Mouse (Mus musculus) forebrain, embryonic 15.5 days (tissue): ENCODE data around the gene Olfr1245. TPM values are rescaled to one million over a fixed set of nuclear protein-coding genes. Genes with fewer than 3 reads are reported as not detected.
"Not testable (repeated sequence)": the region's sequence is repeated elsewhere in the genome, so short reads cannot be mapped to it uniquely, and the experiment has no call there.

ENCODE experiments used
- ATAC-seq: fragments of 200-750 bp; cut with Nextera tagmentation; replicated peaks from 2 replicates; pipeline ENCODE4 v1.8.0; 2017; ENCODE audit warnings: mild to moderate bottlenecking, moderate TSS enrichment, moderate library complexity
- H3K27ac ChIP-seq: fragments of 300-500 bp; sonication (generic); replicated peaks from 2 replicates; pipeline ENCODE4 v1.5.1; 2015; ENCODE audit warnings: mild to moderate bottlenecking, inconsistent platforms
- H3K27me3 ChIP-seq: fragments of 300-500 bp; sonication (generic); 2 replicates; pipeline ENCODE4 v1.6.1; 2015; ENCODE audit warnings: inconsistent platforms
- H3K36me3 ChIP-seq: fragments of 300-500 bp; sonication (generic); 2 replicates; pipeline ENCODE4 v1.6.1; 2015; ENCODE audit warnings: mild to moderate bottlenecking, inconsistent platforms
- H3K4me1 ChIP-seq: fragments of 300-500 bp; sonication (generic); 2 replicates; pipeline ENCODE4 v1.6.1; 2015; ENCODE audit warnings: inconsistent platforms
- H3K4me2 ChIP-seq: fragments of 300-500 bp; sonication (generic); replicated peaks from 2 replicates; pipeline ENCODE4 v1.6.1; 2015; ENCODE audit warnings: mild to moderate bottlenecking, inconsistent platforms
- H3K4me3 ChIP-seq: fragments of 300-500 bp; sonication (generic); 2 replicates; pipeline ENCODE4 v1.5.1; 2015; ENCODE audit warnings: mild to moderate bottlenecking, inconsistent platforms
- H3K9ac ChIP-seq: fragments of 300-500 bp; sonication (generic); replicated peaks from 2 replicates; pipeline ENCODE4 v1.6.1; 2015; ENCODE audit warnings: mild to moderate bottlenecking, inconsistent platforms
- H3K9me3 ChIP-seq: fragments of 300-500 bp; sonication (generic); 2 replicates; pipeline ENCODE4 v1.6.1; 2016; ENCODE audit warnings: inconsistent platforms
- WGBS: fragments of 180-500 bp; shearing (Covaris S2); methylation state at CpG from one replicate; pipeline ENCODE4 v1.1.7; 2015; ENCODE audit warnings: mixed read lengths; 5-methylcytosine and 5-hydroxymethylcytosine counted together
- polyA plus RNA-seq: library from polyadenylated mRNA; unstranded; fragments of >200 nt; fragmentation: Nextera tagmentation; extraction: Ambion mirVana; gene quantifications from 2 replicates; pipeline ENCODE4 v1.2.1, GENCODE M21; 2015

The Olfr1245 gene
- not detected in 2 replicates for polyA plus RNA-seq

DNA sequence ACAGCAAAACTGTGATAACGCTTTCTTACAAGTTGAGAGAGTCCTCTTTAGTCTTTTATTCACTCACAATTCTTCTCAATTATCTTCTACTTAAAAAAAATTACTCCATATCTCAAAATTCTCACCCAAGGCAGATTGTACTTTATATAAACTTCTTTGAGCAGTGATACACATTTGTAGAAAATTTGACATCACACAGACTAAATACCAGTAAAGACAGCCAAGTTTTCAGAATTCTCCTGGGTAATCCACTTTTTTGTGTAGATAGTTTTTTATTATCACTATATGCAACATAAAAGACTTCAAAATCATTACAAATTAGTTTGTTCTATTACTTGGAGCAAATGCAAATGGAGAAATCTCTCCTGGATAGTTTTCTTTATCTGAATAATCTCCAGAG lies at the start of gene Olfr1245:
Olfr1245 (minus strand) TSS at position 101 of the 400 bp plus-strand sequence.
- Histone ChIP-seq H3K4me1 (no peaks in the 10 kb centered on the region), H3K9me3 (peaks cover 5% of the 10 kb centered on the region; the same call in 1 of the 2 replicates), H3K27me3 (no peaks in the 10 kb centered on the region), H3K4me3 (no peak within 1 kb of the TSS), H3K27ac (no peak within 1 kb of the TSS), H3K4me2 (no peak within 1 kb of the TSS), H3K36me3 (no peaks in the 10 kb centered on the region), H3K9ac (no peak within 1 kb of the TSS)
- 80% methylated on average over 1 of the region's 1 CpGs for WGBS
- no peak for ATAC-seq

DNA sequence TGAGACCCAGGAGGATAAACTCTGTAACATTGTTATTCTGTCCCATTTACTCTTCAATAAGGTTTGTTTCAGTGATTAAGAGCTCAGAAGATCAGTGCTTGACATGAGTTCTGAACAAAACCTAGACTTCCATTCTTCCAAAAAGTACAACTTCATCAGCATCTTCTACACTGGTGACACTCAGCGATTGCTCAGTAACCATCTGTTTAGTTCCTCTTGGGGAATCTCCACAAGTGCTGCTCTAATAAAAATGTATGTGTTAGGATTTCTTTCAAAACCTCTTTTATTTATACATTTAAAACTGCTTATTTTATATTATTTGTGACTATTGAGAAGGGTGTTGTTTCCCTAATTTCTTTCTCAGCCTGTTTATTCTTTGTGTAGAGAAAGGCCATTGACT lies 39.9 kb upstream of the Olfr1245 start, which contains the start of gene Olfr1248:
Olfr1248 (minus strand) TSS at position 101 of the 400 bp plus-strand sequence.
- H3K4me2 ChIP-seq, H3K9ac ChIP-seq, H3K9me3 ChIP-seq, H3K4me3 ChIP-seq, H3K36me3 ChIP-seq, H3K27ac ChIP-seq, H3K27me3 ChIP-seq, H3K4me1 ChIP-seq, ATAC-seq: not testable (repeated sequence)
- 95% methylated on average over 1 of the region's 1 CpGs for WGBS

- no peaks in the 10 kb centered on the region for H3K36me3 ChIP-seq
- no peaks in the 10 kb centered on the region for H3K27me3 ChIP-seq
- ATAC-seq, result no peak
- WGBS, result 90% methylated on average over 2 of the region's 2 CpGs
- H3K4me2 ChIP-seq, result no peak within 1 kb of the TSS
- H3K27ac ChIP-seq, result no peak within 1 kb of the TSS
- no peak within 1 kb of the TSS for H3K4me3 ChIP-seq
- no peak within 1 kb of the TSS for H3K9ac ChIP-seq
- H3K4me1 ChIP-seq, result no peaks in the 10 kb centered on the region
- H3K9me3 ChIP-seq, result no peaks in the 10 kb centered on the region
Measured at GRCm38 (mm10) chr2:89614030-89614429, 35.8 kb upstream of the Olfr1245 start, which contains the start of gene Olfr1247. Gene Olfr1247 (minus strand): TSS chr2:89614130.

DNA sequence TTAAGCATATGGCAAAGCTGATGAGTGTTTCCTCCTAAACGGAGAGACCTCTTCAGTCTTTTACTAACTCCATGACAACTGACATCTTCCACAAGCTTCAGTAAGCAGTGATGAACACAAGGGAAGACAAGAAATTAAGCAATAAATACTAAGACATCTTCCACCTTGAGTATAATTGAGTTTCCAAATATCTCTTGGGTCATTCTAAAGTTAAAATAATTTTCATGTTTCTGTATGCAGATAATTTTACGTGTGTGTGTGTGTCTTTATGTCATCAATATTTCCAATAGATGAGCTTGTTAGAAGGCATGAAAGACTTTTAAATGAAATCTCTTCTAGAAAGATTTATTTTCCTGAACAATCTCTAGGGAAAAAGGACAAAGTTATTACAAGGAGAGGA lies 14.8 kb upstream of the Olfr1245 start, which contains the start of gene Olfr1246:
Olfr1246 (minus strand) TSS at position 101 of the 400 bp plus-strand sequence.
- WGBS, result 89% methylated on average over 2 of the region's 2 CpGs
- no peak within 1 kb of the TSS for H3K4me2 ChIP-seq
- no peak for ATAC-seq
- no peaks in the 10 kb centered on the region for H3K9me3 ChIP-seq
- H3K27ac ChIP-seq, result no peak within 1 kb of the TSS
- no peak within 1 kb of the TSS for H3K9ac ChIP-seq
- H3K36me3 ChIP-seq, result no peaks in the 10 kb centered on the region
- H3K4me3 ChIP-seq, result no peak within 1 kb of the TSS
- no peaks in the 10 kb centered on the region for H3K27me3 ChIP-seq
- no peaks in the 10 kb centered on the region for H3K4me1 ChIP-seq

- not testable (repeated sequence) for H3K36me3 ChIP-seq, H3K27ac ChIP-seq, H3K27me3 ChIP-seq, ATAC-seq, H3K9me3 ChIP-seq, H3K4me3 ChIP-seq, H3K4me2 ChIP-seq, H3K4me1 ChIP-seq, H3K9ac ChIP-seq
- 48% methylated on average over 2 of the region's 2 CpGs for WGBS
Measured at GRCm38 (mm10) chr2:89562706-89563105, 15.5 kb downstream of the Olfr1245 start.

DNA sequence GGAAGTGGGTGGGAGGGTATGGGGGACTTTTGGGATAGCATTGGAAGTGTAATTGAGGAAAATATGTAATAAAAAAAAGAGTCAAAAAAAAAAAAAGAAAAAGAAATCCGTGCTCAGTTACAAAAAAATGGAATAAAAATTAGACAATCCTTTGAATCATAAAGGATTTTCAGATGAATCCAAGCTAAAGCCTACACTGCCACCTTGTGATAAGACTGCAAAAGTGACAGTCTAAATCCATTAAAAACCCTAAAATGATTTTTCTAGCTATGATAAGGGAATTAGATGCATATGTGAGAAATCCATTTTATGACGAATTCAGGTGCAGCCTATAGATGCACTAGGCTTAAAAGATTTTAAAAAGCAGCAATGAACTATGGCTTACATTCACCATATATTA lies 33.7 kb downstream of the Olfr1245 start:
- H3K9me3 ChIP-seq, result no peaks in the 10 kb centered on the region

DNA sequence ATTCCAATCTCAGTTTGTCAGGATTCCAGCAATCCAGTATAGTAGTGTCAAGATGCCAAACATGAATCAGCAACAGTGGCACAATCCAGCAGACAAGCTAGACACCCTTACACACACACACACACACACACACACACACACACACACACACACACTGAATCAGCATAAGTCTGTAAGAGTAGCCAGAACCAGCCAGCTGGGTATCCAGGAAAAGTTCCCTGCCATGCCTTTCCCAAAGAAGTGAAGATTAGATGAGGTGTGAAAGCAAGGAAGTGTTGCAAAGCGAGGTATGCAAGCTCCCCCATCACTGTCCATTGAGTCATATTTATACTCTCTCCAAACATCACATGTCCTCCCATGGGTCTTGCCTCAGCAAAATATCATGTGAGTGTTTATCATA lies 38.3 kb downstream of the Olfr1245 start:
- no peak overlapping the region for H3K9ac ChIP-seq
- no peak overlapping the region for H3K27ac ChIP-seq
- H3K36me3 ChIP-seq, result no peaks in the 10 kb centered on the region
- no peaks in the 10 kb centered on the region for H3K4me1 ChIP-seq
- ATAC-seq, result no peak
- no peak overlapping the region for H3K4me3 ChIP-seq
- WGBS, result 60% methylated on average over 1 of the region's 1 CpGs
- no peaks in the 10 kb centered on the region for H3K27me3 ChIP-seq
- H3K4me2 ChIP-seq, result no peak overlapping the region
- H3K9me3 ChIP-seq, result no peaks in the 10 kb centered on the region

More for the DNA sequence above, 33.7 kb downstream of the Olfr1245 start:
- no peaks in the 10 kb centered on the region for H3K36me3 ChIP-seq
- 52% methylated on average over 2 of the region's 2 CpGs for WGBS
- no peaks in the 10 kb centered on the region for H3K4me1 ChIP-seq
- H3K9ac ChIP-seq, result no peak overlapping the region
- no peak overlapping the region for H3K4me2 ChIP-seq
- no peak overlapping the region for H3K4me3 ChIP-seq
- ATAC-seq, result no peak
- H3K27me3 ChIP-seq, result no peaks in the 10 kb centered on the region
- H3K27ac ChIP-seq, result no peak overlapping the region

GRCm38 (mm10) chr2:89531387-89531786 lies 46.9 kb downstream of the Olfr1245 start, which contains the start of gene Olfr1243:
Gene Olfr1243 (minus strand): TSS chr2:89531487.
- Histone ChIP-seq H3K27ac (no peak within 1 kb of the TSS), H3K4me2 (no peak within 1 kb of the TSS), H3K27me3 (no peaks in the 10 kb centered on the region), H3K36me3 (no peaks in the 10 kb centered on the region), H3K4me1 (no peaks in the 10 kb centered on the region), H3K4me3 (no peak within 1 kb of the TSS), H3K9ac (no peak within 1 kb of the TSS), H3K9me3 (no peaks in the 10 kb centered on the region)
- ATAC-seq, result no peak
- WGBS, result 89% methylated on average over 1 of the region's 1 CpGs

Other genes with a start within 250 kb of the Olfr1245 start
- gene Olfr1232, start 248.8 kb downstream of the Olfr1245 start, polyA plus RNA-seq, result not detected in 2 replicates
- gene Olfr1233, start 236.0 kb downstream of the Olfr1245 start, polyA plus RNA-seq, result not detected in 2 replicates
- gene Olfr1234, start 213.6 kb downstream of the Olfr1245 start, polyA plus RNA-seq, result not detected in 2 replicates
- gene Olfr1238, start 168.8 kb downstream of the Olfr1245 start, polyA plus RNA-seq, result not detected in 2 replicates
- gene Olfr1239, start 158.0 kb downstream of the Olfr1245 start, polyA plus RNA-seq, result not detected in 2 replicates
- gene Olfr1240, start 135.4 kb downstream of the Olfr1245 start, polyA plus RNA-seq, result not detected in 2 replicates
- gene Olfr1241, start 91.3 kb downstream of the Olfr1245 start, polyA plus RNA-seq, result not detected in 2 replicates
- not detected in 2 replicates for gene Olfr1242, start 80.1 kb downstream of the Olfr1245 start, polyA plus RNA-seq
- gene Olfr1243, start 47.0 kb downstream of the Olfr1245 start, polyA plus RNA-seq, result not detected in 2 replicates
- not detected in 2 replicates for gene Olfr1246, start 14.7 kb upstream of the Olfr1245 start, polyA plus RNA-seq
- gene Olfr1247, start 35.7 kb upstream of the Olfr1245 start, polyA plus RNA-seq, result not detected in 2 replicates
- gene Olfr1248, start 39.8 kb upstream of the Olfr1245 start, polyA plus RNA-seq, result not detected in 2 replicates
- not detected in 2 replicates for gene Olfr1249, start 56.5 kb upstream of the Olfr1245 start, polyA plus RNA-seq
- not detected in 2 replicates for gene Olfr1250, start 83.0 kb upstream of the Olfr1245 start, polyA plus RNA-seq
- gene Olfr1251, start 93.5 kb upstream of the Olfr1245 start, polyA plus RNA-seq, result not detected in 2 replicates
- not detected in 2 replicates for gene Olfr1252, start 146.6 kb upstream of the Olfr1245 start, polyA plus RNA-seq
- not detected in 2 replicates for gene Olfr1253, start 178.6 kb upstream of the Olfr1245 start, polyA plus RNA-seq
- not detected in 2 replicates for gene Olfr1254, start 215.2 kb upstream of the Olfr1245 start, polyA plus RNA-seq
- not detected in 2 replicates for gene Olfr1255, start 233.6 kb upstream of the Olfr1245 start, polyA plus RNA-seq